Mouse (Mus musculus) kidney, postnatal 0 days (tissue): ENCODE measurements at regions not wholly inside any gene's neighbourhood (a gene's known extent, or its start where the extent isn't known, plus 50 kb on each side); places are given as distances from the start of the nearest gene placed in this dataset.

Source experiments
- ATAC-seq: fragments of 200-750 bp; cut with Nextera tagmentation; replicated peaks from 2 replicates; pipeline ENCODE4 v1.8.0; 2017; ENCODE audit warnings: low read depth, moderate number of reproducible peaks, moderate TSS enrichment, moderate library complexity; ENCODE audit not compliant: low FRiP score
- DNase-seq: peaks from one replicate; pipeline ENCODE4 v3.0.0-alpha.2; 2016; ENCODE audit warnings: low spot score
- H3K27ac ChIP-seq: fragments of 300-500 bp; sonication (generic); 2 replicates; pipeline ENCODE4 v1.5.1; 2014; ENCODE audit warnings: mild to moderate bottlenecking
- H3K27me3 ChIP-seq: fragments of 300-500 bp; sonication (generic); 2 replicates; pipeline ENCODE4 v1.6.1; 2014; ENCODE audit warnings: low read length, mixed read lengths; ENCODE audit not compliant: insufficient read depth
- H3K36me3 ChIP-seq: fragments of 300-500 bp; sonication (generic); 2 replicates; pipeline ENCODE4 v1.6.1; 2014; ENCODE audit warnings: low read length, mixed read lengths; ENCODE audit not compliant: insufficient read depth
- H3K4me1 ChIP-seq: fragments of 300-500 bp; sonication (generic); replicated peaks from 2 replicates; pipeline ENCODE4 v1.6.1; 2014; ENCODE audit warnings: antibody characterized with exemption, low read length, mixed read lengths; ENCODE audit not compliant: insufficient read depth
- H3K4me2 ChIP-seq: fragments of 300-500 bp; sonication (generic); 2 replicates; pipeline ENCODE4 v1.6.1; 2014; ENCODE audit warnings: mild to moderate bottlenecking, low read length, moderate library complexity, mixed read lengths
- H3K4me3 ChIP-seq: fragments of 300-500 bp; sonication (generic); replicated peaks from 2 replicates; pipeline ENCODE4 v1.5.1; 2014; ENCODE audit warnings: low read depth, low read length
- H3K9ac ChIP-seq: fragments of 300-500 bp; sonication (generic); 2 replicates; pipeline ENCODE4 v1.6.1; 2014; ENCODE audit warnings: low read depth, low read length
- H3K9me3 ChIP-seq: fragments of 300-500 bp; sonication (generic); replicated peaks from 2 replicates; pipeline ENCODE4 v1.6.1; 2016; ENCODE audit warnings: low read length, inconsistent platforms, mixed read lengths
- CTCF ChIP-seq: IDR thresholded peaks from 2 replicates; pipeline ENCODE4 v1.5.1; 2016; ENCODE audit warnings: antibody characterized with exemption, low read depth, mild to moderate bottlenecking, moderate library complexity
- WGBS: fragments of 180-500 bp; shearing (Covaris S2); extraction: QIAGEN DNeasy Blood & Tissue Kit; methylation state at CpG from one replicate; pipeline ENCODE4 v1.1.7; 2014; 5-methylcytosine and 5-hydroxymethylcytosine counted together

GRCm38 (mm10) chr8:11909146-11909545 is 68.9 kb downstream of the Tex29 start:
- 72% methylated on average over 3 of the region's 3 CpGs for WGBS

GRCm38 (mm10) chr8:11911639-11912450 is 71.6 kb downstream of the Tex29 start:
- no peak for TF ChIP-seq CTCF
- no peaks in the 10 kb centered on the region for H3K36me3 ChIP-seq
- H3K9ac ChIP-seq: no peak overlapping the region
- no peak overlapping the region for H3K4me3 ChIP-seq
- 0 out of 2 replicates have a peak, but pooled peaks cover 3% of the 10 kb centered on the region for H3K4me1 ChIP-seq
- no peak for ATAC-seq
- 53% methylated on average over 18 of the region's 18 CpGs for WGBS
- H3K9me3 ChIP-seq: no peaks in the 10 kb centered on the region
- H3K27me3 ChIP-seq: no peaks in the 10 kb centered on the region
- no peak for DNase-seq
- no peak overlapping the region for H3K27ac ChIP-seq
- H3K4me2 ChIP-seq: no peak overlapping the region

More at GRCm38 (mm10) chr8:11909146-11909545, 68.9 kb downstream of the Tex29 start:
- no peak for DNase-seq
- no peak for ATAC-seq
- H3K27me3 ChIP-seq: no peaks in the 10 kb centered on the region
- H3K36me3 ChIP-seq: no peaks in the 10 kb centered on the region
- no peak overlapping the region for H3K4me2 ChIP-seq
- no peak overlapping the region for H3K9ac ChIP-seq
- H3K4me1 ChIP-seq: no peaks in the 10 kb centered on the region
- H3K27ac ChIP-seq: no peak overlapping the region
- TF ChIP-seq CTCF: no peak
- no peaks in the 10 kb centered on the region for H3K9me3 ChIP-seq
- no peak overlapping the region for H3K4me3 ChIP-seq

- no peak for ATAC-seq
- 62% methylated on average over 17 of the region's 17 CpGs for WGBS
- H3K27ac ChIP-seq: no peak overlapping the region
Observed at GRCm38 (mm10) chr8:11912451-11913128, 72.3 kb downstream of the Tex29 start.

GRCm38 (mm10) chr8:11913129-11913900 is 73.0 kb downstream of the Tex29 start:
- no peaks in the 10 kb centered on the region for H3K27me3 ChIP-seq
- no peaks in the 10 kb centered on the region for H3K9me3 ChIP-seq
- H3K36me3 ChIP-seq: no peaks in the 10 kb centered on the region
- no peak overlapping the region for H3K4me3 ChIP-seq
- DNase-seq (no peak), ATAC-seq (no peak)
- WGBS: 65% methylated on average over 12 of the region's 12 CpGs
- TF ChIP-seq CTCF: no peak
- no peak overlapping the region for H3K4me2 ChIP-seq
- no peak overlapping the region for H3K27ac ChIP-seq
- 0 out of 2 replicates have a peak, but pooled peaks cover 3% of the 10 kb centered on the region for H3K4me1 ChIP-seq
- H3K9ac ChIP-seq: no peak overlapping the region

More at GRCm38 (mm10) chr8:11912451-11913128, 72.3 kb downstream of the Tex29 start:
- Histone ChIP-seq H3K9me3 (no peaks in the 10 kb centered on the region), H3K36me3 (no peaks in the 10 kb centered on the region), H3K4me1 (0 out of 2 replicates have a peak, but pooled peaks cover 3% of the 10 kb centered on the region), H3K4me3 (no peak overlapping the region), H3K4me2 (no peak overlapping the region), H3K27me3 (no peaks in the 10 kb centered on the region), H3K9ac (no peak overlapping the region)
- no peak for TF ChIP-seq CTCF
- DNase-seq: no peak

- H3K27me3 ChIP-seq: no peaks in the 10 kb centered on the region
- H3K36me3 ChIP-seq: no peaks in the 10 kb centered on the region
- no peak overlapping the region for H3K4me3 ChIP-seq
- 0 out of 2 replicates have a peak, but pooled peaks cover 3% of the 10 kb centered on the region for H3K4me1 ChIP-seq
- H3K9ac ChIP-seq: no peak overlapping the region
- TF ChIP-seq CTCF: no peak
- no peaks in the 10 kb centered on the region for H3K9me3 ChIP-seq
- H3K27ac ChIP-seq: no peak overlapping the region
- H3K4me2 ChIP-seq: no peak overlapping the region
- ATAC-seq (no peak), DNase-seq (no peak)
- 54% methylated on average over 7 of the region's 7 CpGs for WGBS
Observed at GRCm38 (mm10) chr8:11914131-11914530, 73.9 kb downstream of the Tex29 start.
